Mouse (Mus musculus): ENCODE measurements around the gene Mre11a.
"Not testable (repeated sequence)": the region's sequence is repeated elsewhere in the genome, so short reads cannot be mapped to it uniquely, and the experiment has no call there.

The Mre11a gene

GRCm38 (mm10) chr9:14870802-14871201 is 86.3 kb downstream of the Mre11a start:
- DNase-seq (ENCODE audit: low spot score): no peak

- DNase-seq (ENCODE audit: low spot score): no peak
Observed at GRCm38 (mm10) chr9:14871536-14871935, 87.1 kb downstream of the Mre11a start.

GRCm38 (mm10) chr9:14872181-14872930 is 87.9 kb downstream of the Mre11a start:
- no peak for DNase-seq (ENCODE audit: low spot score)

DNA sequence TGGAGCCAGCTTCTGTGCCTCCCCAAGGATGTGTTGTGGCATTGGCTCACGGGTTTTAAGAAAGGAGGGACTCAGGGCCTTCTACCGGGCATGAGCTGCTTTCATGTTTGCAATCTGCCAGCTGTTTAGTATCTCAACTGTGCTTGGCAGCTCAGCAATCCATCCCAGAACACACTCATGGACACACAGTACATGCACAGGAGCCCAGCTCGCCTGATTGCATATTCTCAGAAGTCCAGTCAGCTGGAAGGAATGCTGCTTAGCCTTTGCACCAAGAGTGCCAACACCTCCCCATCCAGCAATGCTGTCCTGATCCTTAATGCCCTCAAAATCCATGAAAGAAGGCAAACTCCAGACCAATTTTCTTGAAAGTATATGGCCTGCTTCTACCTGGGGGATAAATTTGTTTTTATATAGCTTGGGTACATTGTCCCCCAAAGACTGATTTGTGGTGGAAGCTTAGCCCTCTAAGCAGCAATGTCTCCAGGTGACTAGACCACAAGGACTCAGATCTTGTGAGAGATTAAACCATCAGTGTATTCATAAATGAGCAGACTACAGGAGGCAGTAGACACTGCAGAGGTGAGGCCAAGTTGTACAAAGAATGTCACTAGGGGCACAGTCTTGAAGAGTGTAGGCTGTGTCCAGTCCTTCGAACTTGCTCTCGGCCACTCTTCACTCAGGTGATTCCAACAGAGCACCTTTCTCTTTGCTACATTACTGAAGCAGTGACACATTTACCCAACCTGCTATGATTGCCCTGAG is 91.5 kb downstream of the Mre11a start:
- DNase-seq (ENCODE audit: low spot score): no peak

GRCm38 (mm10) chr9:14876566-14876965 is 92.1 kb downstream of the Mre11a start:
- DNase-seq (ENCODE audit: low spot score): not testable (repeated sequence)

DNA sequence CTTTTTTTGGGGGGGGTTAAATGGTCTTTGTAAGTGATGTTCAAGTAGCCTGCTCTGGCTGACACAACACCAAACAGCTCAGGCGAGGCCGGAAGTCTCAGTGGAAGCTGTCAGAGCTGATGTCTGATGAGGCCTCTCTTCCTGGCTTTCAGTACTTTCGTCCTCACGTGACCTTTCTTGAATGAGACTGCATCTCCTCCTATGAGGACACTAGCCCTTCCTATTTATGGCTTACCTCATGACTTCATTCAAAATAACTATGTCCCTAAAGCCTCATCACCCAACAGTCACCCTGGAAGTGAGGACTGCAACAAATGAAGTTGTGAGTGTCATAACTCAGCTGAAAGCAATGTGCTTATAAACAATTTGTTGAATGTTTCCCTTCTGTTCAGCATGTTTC is 100.2 kb downstream of the Mre11a start:
- no peak for DNase-seq (ENCODE audit: low spot score)

- DNase-seq (ENCODE audit: low spot score): no peak
Observed at GRCm38 (mm10) chr9:14885151-14885550, 100.7 kb downstream of the Mre11a start.

GRCm38 (mm10) chr9:14885954-14886353 is 101.5 kb downstream of the Mre11a start:
- DNase-seq (ENCODE audit: low spot score): no peak

Data from urinary bladder, postnatal 25 days (tissue).